Mouse (Mus musculus) limb, embryonic 10.5 days (tissue): ENCODE measurements around the gene Abcb8. TPM values are rescaled to one million over a fixed set of nuclear protein-coding genes. Genes with fewer than 3 reads are reported as not detected.
"Not testable (repeated sequence)": the region's sequence is repeated elsewhere in the genome, so short reads cannot be mapped to it uniquely, and the experiment has no call there.

Experiments used
- DNase-seq: peaks from one replicate; pipeline ENCODE4 v3.0.0-alpha.2; 2017; ENCODE audit warnings: low spot score
- H3K27ac ChIP-seq: fragments of 300-500 bp; sonication (generic); 2 replicates; pipeline ENCODE4 v1.5.1; 2016; ENCODE audit warnings: mild to moderate bottlenecking
- H3K27me3 ChIP-seq: fragments of 300-500 bp; sonication (generic); 2 replicates; pipeline ENCODE4 v1.6.1; 2016; ENCODE audit warnings: low read depth, mild to moderate bottlenecking; ENCODE audit not compliant: poor library complexity, severe bottlenecking
- H3K36me3 ChIP-seq: fragments of 300-500 bp; sonication (generic); 2 replicates; pipeline ENCODE4 v1.6.1; 2016; ENCODE audit warnings: mild to moderate bottlenecking, moderate library complexity
- H3K4me1 ChIP-seq: fragments of 300-500 bp; sonication (generic); 2 replicates; pipeline ENCODE4 v1.6.1; 2016
- H3K4me3 ChIP-seq: fragments of 300-500 bp; sonication (generic); 2 replicates; pipeline ENCODE4 v1.5.1; 2016; ENCODE audit warnings: mild to moderate bottlenecking, moderate library complexity
- H3K9me3 ChIP-seq: fragments of 300-500 bp; sonication (generic); replicated peaks from 2 replicates; pipeline ENCODE4 v1.6.1; 2016; ENCODE audit warnings: mild to moderate bottlenecking
- WGBS: fragments of 180-500 bp; shearing (Covaris S2); methylation state at CpG from one replicate; pipeline ENCODE4 v1.1.7; 2016; 5-methylcytosine and 5-hydroxymethylcytosine counted together
- polyA plus RNA-seq: library from polyadenylated mRNA; unstranded; fragments of >200 nt; fragmentation: Nextera tagmentation; extraction: Ambion mirVana; gene quantifications from 2 replicates; pipeline ENCODE4 v1.2.1, GENCODE M21; 2016

Gene Abcb8
- polyA plus RNA-seq, 1 experiment from 2014 or later, result 56.6 TPM

- H3K27ac ChIP-seq, result peak overlapping the region; percentile 77
- H3K4me1 ChIP-seq, result peaks cover 55% of the 10 kb centered on the region
- peak; percentile 57 for DNase-seq
- H3K36me3 ChIP-seq, result no peaks in the 10 kb centered on the region
- WGBS, result 41% methylated on average over 7 of the region's 7 CpGs
- H3K27me3 ChIP-seq, result peaks cover 45% of the 10 kb centered on the region
- no peaks in the 10 kb centered on the region for H3K9me3 ChIP-seq
- H3K4me3 ChIP-seq, result peak overlapping the region; percentile 62; the same call in 1 of the 2 replicates
Measured at GRCm38 (mm10) chr5:24389011-24389657, 4.3 kb upstream of the Abcb8 start.

- Histone ChIP-seq H3K4me1 (peaks cover 52% of the 10 kb centered on the region), H3K36me3 (no peaks in the 10 kb centered on the region), H3K9me3 (no peaks in the 10 kb centered on the region), H3K27me3 (peaks cover 42% of the 10 kb centered on the region), H3K4me3 (peak overlapping the region; percentile 20), H3K27ac (peak overlapping the region; percentile 77)
- no peak for DNase-seq
- WGBS, result 77% methylated on average over 4 of the region's 4 CpGs
Measured at GRCm38 (mm10) chr5:24389658-24390020, 3.8 kb upstream of the Abcb8 start.

GRCm38 (mm10) chr5:24391864-24392263 is 1.6 kb upstream of the Abcb8 start, which contains the start of gene Atg9b:
Gene Atg9b, minus strand, starts transcription at chr5:24392143.
- WGBS, result 67% methylated on average over 7 of the region's 7 CpGs
- Histone ChIP-seq H3K4me3 (no peak within 1 kb of the TSS), H3K36me3 (peaks cover 3% of the 10 kb centered on the region; the same call in 1 of the 2 replicates), H3K9me3 (no peaks in the 10 kb centered on the region), H3K27ac (peak within 1 kb of the TSS; percentile 14; the same call in 1 of the 2 replicates), H3K4me1 (peaks cover 50% of the 10 kb centered on the region), H3K27me3 (peaks cover 20% of the 10 kb centered on the region)
- DNase-seq, result no peak

- no peak overlapping the region for H3K27ac ChIP-seq
- H3K4me1 ChIP-seq, result peaks cover 41% of the 10 kb centered on the region
- no peak overlapping the region for H3K4me3 ChIP-seq
- peaks cover 3% of the 10 kb centered on the region; the same call in 1 of the 2 replicates for H3K36me3 ChIP-seq
- WGBS, result 76% methylated on average over 7 of the region's 7 CpGs
- no peaks in the 10 kb centered on the region for H3K9me3 ChIP-seq
- peaks cover 11% of the 10 kb centered on the region for H3K27me3 ChIP-seq
- no peak for DNase-seq
Measured at GRCm38 (mm10) chr5:24392724-24393123, 739 bp upstream of the Abcb8 start.

GRCm38 (mm10) chr5:24394165-24394894 is 867 bp downstream of the Abcb8 start:
- 2% methylated on average over 36 of the region's 36 CpGs for WGBS
- Histone ChIP-seq H3K4me3 (peak overlapping the region; percentile 69), H3K36me3 (peaks cover 3% of the 10 kb centered on the region; the same call in 1 of the 2 replicates), H3K4me1 (peaks cover 25% of the 10 kb centered on the region), H3K27me3 (no peaks in the 10 kb centered on the region), H3K27ac (peak overlapping the region; percentile 92), H3K9me3 (no peaks in the 10 kb centered on the region)
- peak; percentile 94 for DNase-seq

GRCm38 (mm10) chr5:24396254-24396653 is 2.8 kb downstream of the Abcb8 start:
- H3K36me3 ChIP-seq, result peaks cover 19% of the 10 kb centered on the region
- 88% methylated on average over 6 of the region's 6 CpGs for WGBS
- not testable (repeated sequence) for H3K4me3 ChIP-seq

GRCm38 (mm10) chr5:24399686-24400085 is 6.2 kb downstream of the Abcb8 start:
- Histone ChIP-seq H3K4me3 (no peak overlapping the region), H3K27ac (no peak overlapping the region), H3K27me3 (no peaks in the 10 kb centered on the region), H3K36me3 (peaks cover 49% of the 10 kb centered on the region), H3K4me1 (peaks cover 9% of the 10 kb centered on the region; the same call in 1 of the 2 replicates), H3K9me3 (no peaks in the 10 kb centered on the region)
- no peak for DNase-seq
- 86% methylated on average over 10 of the region's 10 CpGs for WGBS

More at GRCm38 (mm10) chr5:24396254-24396653, 2.8 kb downstream of the Abcb8 start:
- H3K4me1 ChIP-seq, result peaks cover 22% of the 10 kb centered on the region
- H3K9me3 ChIP-seq, H3K27me3 ChIP-seq, DNase-seq, H3K27ac ChIP-seq: not testable (repeated sequence)

GRCm38 (mm10) chr5:24400362-24400761 is 6.9 kb downstream of the Abcb8 start:
- H3K36me3 ChIP-seq, result peaks cover 55% of the 10 kb centered on the region
- H3K4me3 ChIP-seq, result no peak overlapping the region
- DNase-seq, result no peak
- no peaks in the 10 kb centered on the region for H3K27me3 ChIP-seq
- H3K4me1 ChIP-seq, result peaks cover 8% of the 10 kb centered on the region; the same call in 1 of the 2 replicates
- 92% methylated on average over 11 of the region's 11 CpGs for WGBS
- H3K27ac ChIP-seq, result no peak overlapping the region
- no peaks in the 10 kb centered on the region for H3K9me3 ChIP-seq

- Histone ChIP-seq H3K27me3 (no peaks in the 10 kb centered on the region), H3K36me3 (peaks cover 59% of the 10 kb centered on the region), H3K9me3 (no peaks in the 10 kb centered on the region), H3K4me1 (peaks cover 8% of the 10 kb centered on the region; the same call in 1 of the 2 replicates), H3K27ac (no peak overlapping the region), H3K4me3 (no peak overlapping the region)
- DNase-seq, result no peak
- WGBS, result 90% methylated on average over 5 of the region's 5 CpGs
Measured at GRCm38 (mm10) chr5:24400911-24401605, 7.6 kb downstream of the Abcb8 start.

- H3K9me3 ChIP-seq, result no peaks in the 10 kb centered on the region
- H3K36me3 ChIP-seq, result peaks cover 65% of the 10 kb centered on the region
- peaks cover 8% of the 10 kb centered on the region; the same call in 1 of the 2 replicates for H3K4me1 ChIP-seq
- H3K27me3 ChIP-seq, result no peaks in the 10 kb centered on the region
- no peak overlapping the region for H3K27ac ChIP-seq
- H3K4me3 ChIP-seq, result no peak overlapping the region
- WGBS, result 86% methylated on average over 9 of the region's 9 CpGs
- DNase-seq, result no peak
Measured at GRCm38 (mm10) chr5:24401969-24402368, 8.5 kb downstream of the Abcb8 start.

GRCm38 (mm10) chr5:24404594-24405360 is 11.3 kb downstream of the Abcb8 start:
- peaks cover 6% of the 10 kb centered on the region; the same call in 1 of the 2 replicates for H3K4me1 ChIP-seq
- no peak overlapping the region for H3K4me3 ChIP-seq
- no peak overlapping the region for H3K27ac ChIP-seq
- no peaks in the 10 kb centered on the region for H3K9me3 ChIP-seq
- peaks cover 80% of the 10 kb centered on the region for H3K36me3 ChIP-seq
- 87% methylated on average over 6 of the region's 6 CpGs for WGBS
- H3K27me3 ChIP-seq, result no peaks in the 10 kb centered on the region
- DNase-seq, result no peak

- Histone ChIP-seq H3K4me3 (no peak overlapping the region), H3K27ac (no peak overlapping the region), H3K27me3 (no peaks in the 10 kb centered on the region), H3K4me1 (no peaks in the 10 kb centered on the region), H3K9me3 (no peaks in the 10 kb centered on the region), H3K36me3 (peaks cover 74% of the 10 kb centered on the region)
- no peak for DNase-seq
- 58% methylated on average over 3 of the region's 3 CpGs for WGBS
Measured at GRCm38 (mm10) chr5:24405389-24405876, 12.0 kb downstream of the Abcb8 start.
